Mouse (Mus musculus) kidney, embryonic 14.5 days (tissue): ENCODE measurements around the gene Sf3b3. TPM values are rescaled to one million over a fixed set of nuclear protein-coding genes. Genes with fewer than 3 reads are reported as not detected.
"Not testable (repeated sequence)": the region's sequence is repeated elsewhere in the genome, so short reads cannot be mapped to it uniquely, and the experiment has no call there.

ENCODE experiments used
- ATAC-seq: fragments of 200-750 bp; cut with Nextera tagmentation; 2 replicates; pipeline ENCODE4 v1.8.0; 2017; ENCODE audit warnings: moderate number of reproducible peaks, mild to moderate bottlenecking, moderate TSS enrichment, moderate library complexity; ENCODE audit not compliant: low FRiP score, low TSS enrichment
- H3K27ac ChIP-seq: fragments of 300-500 bp; sonication (generic); 2 replicates; pipeline ENCODE4 v1.5.1; 2014; ENCODE audit warnings: low read depth, mild to moderate bottlenecking, low read length, moderate library complexity, mixed read lengths
- H3K27me3 ChIP-seq: fragments of 300-500 bp; sonication (generic); 2 replicates; pipeline ENCODE4 v1.6.1; 2014; ENCODE audit warnings: mild to moderate bottlenecking, low read length; ENCODE audit not compliant: control insufficient read depth, insufficient read depth
- H3K36me3 ChIP-seq: fragments of 300-500 bp; sonication (generic); 2 replicates; pipeline ENCODE4 v1.6.1; 2014; ENCODE audit warnings: low read length, mixed read lengths; ENCODE audit not compliant: control insufficient read depth, insufficient read depth
- H3K4me1 ChIP-seq: fragments of 300-500 bp; sonication (generic); 2 replicates; pipeline ENCODE4 v1.6.1; 2014; ENCODE audit warnings: low read length, mixed read lengths; ENCODE audit not compliant: control insufficient read depth, insufficient read depth
- H3K4me2 ChIP-seq: fragments of 300-500 bp; sonication (generic); replicated peaks from 2 replicates; pipeline ENCODE4 v1.6.1; 2014; ENCODE audit warnings: low read depth, mild to moderate bottlenecking, low read length
- H3K4me3 ChIP-seq: fragments of 300-500 bp; sonication (generic); 2 replicates; pipeline ENCODE4 v1.5.1; 2014; ENCODE audit warnings: mild to moderate bottlenecking, low read length
- H3K9ac ChIP-seq: fragments of 300-500 bp; sonication (generic); 2 replicates; pipeline ENCODE4 v1.6.1; 2014; ENCODE audit warnings: low read depth, mild to moderate bottlenecking, low read length, moderate library complexity
- H3K9me3 ChIP-seq: fragments of 300-500 bp; sonication (generic); 2 replicates; pipeline ENCODE4 v1.6.1; 2016; ENCODE audit warnings: low read length; ENCODE audit not compliant: control insufficient read depth
- WGBS: fragments of 180-500 bp; shearing (Covaris S2); extraction: QIAGEN DNeasy Blood & Tissue Kit; methylation state at CpG from one replicate; pipeline ENCODE4 v1.1.7; 2014; 5-methylcytosine and 5-hydroxymethylcytosine counted together
- polyA plus RNA-seq: library from polyadenylated mRNA; unstranded; fragments of >200 nt; fragmentation: Nextera tagmentation; extraction: Ambion mirVana; gene quantifications from 2 replicates; pipeline ENCODE4 v1.2.1, GENCODE M21; 2014

Gene Sf3b3
- polyA plus RNA-seq, 1 experiment from 2014 or later = 180 TPM

- Histone ChIP-seq H3K4me3 (no peak overlapping the region), H3K27me3 (no peaks in the 10 kb centered on the region), H3K9me3 (no peaks in the 10 kb centered on the region), H3K9ac (no peak overlapping the region), H3K36me3 (peaks cover 90% of the 10 kb centered on the region), H3K4me1 (no peaks in the 10 kb centered on the region), H3K27ac (no peak overlapping the region), H3K4me2 (no peak overlapping the region)
- ATAC-seq = no peak
- 89% methylated on average over 4 of the region's 5 CpGs for WGBS
These were observed 10.3 kb upstream of the Sf3b3 start for GRCm38 (mm10) chr8:110856760-110857461.

GRCm38 (mm10) chr8:110856073-110856472 lies 9.5 kb upstream of the Sf3b3 start:
- ATAC-seq, H3K4me2 ChIP-seq, H3K9me3 ChIP-seq, H3K4me1 ChIP-seq, H3K27ac ChIP-seq, H3K27me3 ChIP-seq, H3K9ac ChIP-seq, H3K4me3 ChIP-seq: not testable (repeated sequence)
- H3K36me3 ChIP-seq = peaks cover 95% of the 10 kb centered on the region
- WGBS = 89% methylated on average over 3 of the region's 4 CpGs

GRCm38 (mm10) chr8:110851186-110851585 lies 4.6 kb upstream of the Sf3b3 start:
- no peak overlapping the region for H3K27ac ChIP-seq
- WGBS = 96% methylated on average over 10 of the region's 10 CpGs
- no peak overlapping the region for H3K9ac ChIP-seq
- H3K27me3 ChIP-seq = no peaks in the 10 kb centered on the region
- no peak for ATAC-seq
- no peak overlapping the region for H3K4me2 ChIP-seq
- no peaks in the 10 kb centered on the region for H3K9me3 ChIP-seq
- H3K4me3 ChIP-seq = no peak overlapping the region
- H3K36me3 ChIP-seq = peaks cover 64% of the 10 kb centered on the region
- H3K4me1 ChIP-seq = peaks cover 8% of the 10 kb centered on the region

GRCm38 (mm10) chr8:110847645-110848495 lies 1.3 kb upstream of the Sf3b3 start:
- Histone ChIP-seq H3K27me3 (no peaks in the 10 kb centered on the region), H3K9ac (peak overlapping the region; percentile 94; the same call in 1 of the 2 replicates), H3K36me3 (peaks cover 50% of the 10 kb centered on the region), H3K9me3 (no peaks in the 10 kb centered on the region), H3K27ac (no peak overlapping the region), H3K4me3 (peak overlapping the region; percentile 92), H3K4me2 (peak overlapping the region; percentile 82), H3K4me1 (peaks cover 18% of the 10 kb centered on the region)
- no peak for ATAC-seq
- WGBS = 59% methylated on average over 14 of the region's 14 CpGs

GRCm38 (mm10) chr8:110847171-110847549 lies 573 bp upstream of the Sf3b3 start:
- H3K27me3 ChIP-seq = no peaks in the 10 kb centered on the region
- H3K27ac ChIP-seq = no peak overlapping the region; the same call in 1 of the 2 replicates
- H3K4me3 ChIP-seq = peak overlapping the region; percentile 92
- WGBS = under 1% methylated on average over 13 of the region's 13 CpGs
- peak overlapping the region; percentile 82 for H3K4me2 ChIP-seq
- H3K9ac ChIP-seq = peak overlapping the region; percentile 94
- H3K9me3 ChIP-seq = no peaks in the 10 kb centered on the region
- ATAC-seq = no peak; the same call in 1 of the 2 replicates
- peaks cover 18% of the 10 kb centered on the region for H3K4me1 ChIP-seq
- H3K36me3 ChIP-seq = peaks cover 50% of the 10 kb centered on the region

GRCm38 (mm10) chr8:110845821-110846404 lies 674 bp downstream of the Sf3b3 start:
- H3K27me3 ChIP-seq = no peaks in the 10 kb centered on the region
- 4% methylated on average over 17 of the region's 17 CpGs for WGBS
- no peaks in the 10 kb centered on the region for H3K9me3 ChIP-seq
- peak overlapping the region; percentile 92 for H3K4me3 ChIP-seq
- H3K36me3 ChIP-seq = peaks cover 48% of the 10 kb centered on the region
- 0 out of 2 replicates have a peak, but pooled peaks have one; percentile 7 for ATAC-seq
- peak overlapping the region; percentile 82 for H3K4me2 ChIP-seq
- peak overlapping the region; percentile 94 for H3K9ac ChIP-seq
- peak overlapping the region; percentile 94 for H3K27ac ChIP-seq
- H3K4me1 ChIP-seq = peaks cover 18% of the 10 kb centered on the region

GRCm38 (mm10) chr8:110844941-110845340 lies 1.6 kb downstream of the Sf3b3 start:
- Histone ChIP-seq H3K4me3 (peak overlapping the region; percentile 92), H3K27ac (no peak overlapping the region), H3K36me3 (peaks cover 48% of the 10 kb centered on the region), H3K4me1 (peaks cover 18% of the 10 kb centered on the region), H3K27me3 (no peaks in the 10 kb centered on the region), H3K4me2 (peak overlapping the region; percentile 82), H3K9ac (no peak overlapping the region; the same call in 1 of the 2 replicates), H3K9me3 (no peaks in the 10 kb centered on the region)
- 76% methylated on average over 3 of the region's 3 CpGs for WGBS
- no peak for ATAC-seq

GRCm38 (mm10) chr8:110843207-110843606 lies 3.4 kb downstream of the Sf3b3 start:
- Histone ChIP-seq H3K4me1 (peaks cover 18% of the 10 kb centered on the region), H3K36me3 (peaks cover 63% of the 10 kb centered on the region), H3K4me2 (no peak overlapping the region), H3K9ac (no peak overlapping the region), H3K9me3 (no peaks in the 10 kb centered on the region), H3K4me3 (no peak overlapping the region), H3K27me3 (no peaks in the 10 kb centered on the region), H3K27ac (no peak overlapping the region)
- ATAC-seq = no peak
- WGBS = 88% methylated on average over 5 of the region's 5 CpGs
